Mouse (Mus musculus) bone marrow, adult 2 months (tissue): ENCODE data around the gene Acer3. TPM values are rescaled to one million over a fixed set of nuclear protein-coding genes. Genes with fewer than 3 reads are reported as not detected.
"Not testable (repeated sequence)": the region's sequence is repeated elsewhere in the genome, so short reads cannot be mapped to it uniquely, and the experiment has no call there.

Experiments used
- H3K27ac ChIP-seq: fragments of 200-500 bp; 2 replicates; pipeline ENCODE4 v1.5.1; 2012; ENCODE audit warnings: low read depth, mild to moderate bottlenecking, control low read depth, inconsistent platforms, low read length; ENCODE audit not compliant: control insufficient read depth, poor library complexity, insufficient read depth
- H3K4me1 ChIP-seq: fragments of 200-500 bp; 2 replicates; pipeline ENCODE4 v1.6.1; 2011; ENCODE audit warnings: low read length; ENCODE audit not compliant: control insufficient read depth, insufficient read depth
- H3K4me3 ChIP-seq: fragments of 200-500 bp; replicated peaks from 2 replicates; pipeline ENCODE3; 2011; ENCODE audit warnings: mild to moderate bottlenecking, low read depth, low read length, control low read depth; ENCODE audit not compliant: control insufficient read depth
- CTCF ChIP-seq: fragments of 200-500 bp; IDR thresholded peaks from 2 replicates; pipeline ENCODE4 v1.5.1; 2011; ENCODE audit warnings: low read length, control low read depth; ENCODE audit not compliant: control insufficient read depth, insufficient read depth
- POLR2A ChIP-seq: fragments of 200-500 bp; IDR thresholded peaks from 2 replicates; pipeline ENCODE4 v1.6.1; 2011; ENCODE audit warnings: low read depth, mild to moderate bottlenecking, control low read depth, low read length, borderline replicate concordance; ENCODE audit not compliant: control insufficient read depth
- WGBS: fragments of 180-500 bp; shearing (Covaris S2); methylation state at CpG from one replicate; pipeline ENCODE4 v1.1.7; 2018; 5-methylcytosine and 5-hydroxymethylcytosine counted together
- polyA plus RNA-seq: library from polyadenylated mRNA; stranded (reverse); fragments of >200 nt; gene quantifications from 2 replicates; pipeline ENCODE4 v1.2.4, GENCODE M21; 2011; ENCODE audit warnings: low replicate concordance; ENCODE audit not compliant: missing spikeins, insufficient read depth, insufficient read length

The Acer3 gene
- polyA plus RNA-seq, 1 experiment = 12.9 TPM

DNA sequence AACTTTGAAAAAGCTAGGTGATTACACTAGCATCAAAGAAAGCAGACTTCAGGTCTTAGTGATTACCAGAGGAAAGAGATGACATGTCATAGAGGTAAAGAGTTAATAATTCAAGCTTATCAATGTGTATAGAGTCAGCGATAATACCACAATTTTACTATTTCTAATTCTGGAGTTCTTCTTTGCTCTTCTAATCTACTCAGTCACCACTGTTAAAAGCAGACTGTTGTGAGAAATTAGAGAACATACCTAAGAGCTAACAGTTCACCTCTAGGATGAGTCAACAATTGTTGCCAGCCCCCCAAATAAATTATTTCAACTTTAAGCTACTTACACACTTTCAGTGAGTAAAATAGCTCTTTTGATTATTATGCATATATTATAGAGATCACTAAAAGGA is 28.1 kb downstream of the Acer3 start:
- 74% methylated on average over 1 of the region's 1 CpGs for WGBS
- TF ChIP-seq POLR2A (no peak), CTCF (no peak)
- H3K4me1 ChIP-seq = no peaks in the 10 kb centered on the region
- H3K4me3 ChIP-seq = no peak overlapping the region
- H3K27ac ChIP-seq = no peak overlapping the region

DNA sequence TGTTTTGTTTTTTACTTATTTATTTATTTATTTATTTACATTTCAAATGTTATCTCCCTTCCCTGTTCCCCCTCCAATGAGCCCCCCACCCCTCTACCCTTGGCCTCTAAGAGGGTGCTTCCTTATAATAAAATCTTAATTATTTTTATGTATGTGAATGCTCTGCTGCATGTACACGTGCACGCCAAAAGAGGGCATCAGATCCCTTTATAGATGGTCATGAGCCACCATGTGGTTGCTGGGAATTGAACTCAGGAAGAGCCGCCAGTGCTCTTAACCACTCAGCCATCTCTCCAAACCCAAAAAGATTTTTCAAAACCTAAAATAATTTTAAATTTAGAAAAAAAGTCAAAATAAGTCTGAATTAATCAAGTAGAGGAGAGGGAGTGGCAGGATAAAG is 31.4 kb downstream of the Acer3 start:
- TF ChIP-seq CTCF (peak; percentile 32; the same call in 1 of the 2 replicates), POLR2A (no peak)
- WGBS = 29% methylated on average over 3 of the region's 3 CpGs
- Histone ChIP-seq H3K27ac (no peak overlapping the region), H3K4me3 (no peak overlapping the region), H3K4me1 (no peaks in the 10 kb centered on the region)

DNA sequence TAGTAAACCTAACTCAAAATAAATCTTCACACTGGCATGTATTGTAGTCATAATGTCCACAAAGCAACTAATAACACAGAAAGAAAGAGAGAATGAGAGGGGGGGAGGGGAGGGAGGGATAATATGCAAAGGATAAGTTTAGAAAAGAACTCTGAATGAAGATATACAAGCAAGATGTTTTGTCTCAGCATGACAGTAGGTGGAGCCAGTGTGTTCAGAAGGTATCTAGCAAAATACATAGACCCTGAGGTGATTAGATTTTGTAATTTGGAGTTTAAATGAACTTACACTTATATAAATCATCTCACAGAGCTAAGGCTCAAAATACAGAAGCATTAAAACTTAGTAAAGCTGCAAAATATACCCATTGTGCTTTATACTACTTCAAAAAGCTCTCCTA is 44.7 kb downstream of the Acer3 start:
- Histone ChIP-seq H3K4me1 (no peaks in the 10 kb centered on the region), H3K4me3 (no peak overlapping the region), H3K27ac (no peak overlapping the region)
- no peak for TF ChIP-seq POLR2A
- TF ChIP-seq CTCF = no peak

DNA sequence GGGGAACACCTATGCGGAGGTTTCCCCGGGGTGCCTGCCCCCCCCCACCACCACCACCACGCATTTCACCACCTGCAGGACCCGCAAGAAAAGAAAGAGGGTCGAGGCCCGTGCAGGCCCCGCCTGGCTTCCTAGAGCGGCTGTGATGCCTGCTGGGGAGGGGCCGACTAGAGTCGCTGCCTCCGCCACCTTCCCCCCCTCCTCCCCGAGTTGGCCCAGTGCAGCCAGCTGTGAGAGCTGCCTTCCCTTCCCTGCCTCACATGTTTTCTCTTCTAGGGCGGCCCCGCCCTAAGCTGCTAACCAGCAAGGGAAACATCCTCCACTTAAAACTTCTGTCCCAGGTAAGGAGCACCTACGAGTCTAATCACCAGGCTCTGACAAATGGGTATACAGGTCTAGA is 52.8 kb downstream of the Acer3 start:
- WGBS = 86% methylated on average over 15 of the region's 15 CpGs

DNA sequence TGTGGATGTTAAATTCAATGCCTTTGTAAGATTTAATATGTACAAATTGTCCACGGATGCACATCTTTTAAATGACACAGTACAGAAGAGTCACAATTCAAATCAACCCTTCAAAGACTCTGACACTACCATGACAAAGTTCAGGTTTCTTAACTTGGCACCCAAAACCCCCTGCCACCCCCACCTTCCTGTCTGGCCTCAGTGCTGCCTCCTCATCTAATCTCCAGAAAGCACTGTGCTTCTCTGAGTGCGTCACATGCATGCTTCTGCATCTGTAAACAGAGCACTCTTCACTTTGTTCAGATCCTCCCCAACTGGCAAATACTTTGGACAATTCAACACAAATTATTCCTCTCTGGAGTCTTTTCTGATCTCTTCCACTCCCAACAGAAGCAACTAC is 68.5 kb downstream of the Acer3 start:
- TF ChIP-seq POLR2A (no peak), CTCF (no peak)
- H3K4me1 ChIP-seq = no peaks in the 10 kb centered on the region
- 95% methylated on average over 2 of the region's 2 CpGs for WGBS
- no peak overlapping the region for H3K27ac ChIP-seq
- no peak overlapping the region for H3K4me3 ChIP-seq

More for the DNA sequence above, 52.8 kb downstream of the Acer3 start:
- not testable (repeated sequence) for H3K4me3 ChIP-seq, H3K27ac ChIP-seq, H3K4me1 ChIP-seq

DNA sequence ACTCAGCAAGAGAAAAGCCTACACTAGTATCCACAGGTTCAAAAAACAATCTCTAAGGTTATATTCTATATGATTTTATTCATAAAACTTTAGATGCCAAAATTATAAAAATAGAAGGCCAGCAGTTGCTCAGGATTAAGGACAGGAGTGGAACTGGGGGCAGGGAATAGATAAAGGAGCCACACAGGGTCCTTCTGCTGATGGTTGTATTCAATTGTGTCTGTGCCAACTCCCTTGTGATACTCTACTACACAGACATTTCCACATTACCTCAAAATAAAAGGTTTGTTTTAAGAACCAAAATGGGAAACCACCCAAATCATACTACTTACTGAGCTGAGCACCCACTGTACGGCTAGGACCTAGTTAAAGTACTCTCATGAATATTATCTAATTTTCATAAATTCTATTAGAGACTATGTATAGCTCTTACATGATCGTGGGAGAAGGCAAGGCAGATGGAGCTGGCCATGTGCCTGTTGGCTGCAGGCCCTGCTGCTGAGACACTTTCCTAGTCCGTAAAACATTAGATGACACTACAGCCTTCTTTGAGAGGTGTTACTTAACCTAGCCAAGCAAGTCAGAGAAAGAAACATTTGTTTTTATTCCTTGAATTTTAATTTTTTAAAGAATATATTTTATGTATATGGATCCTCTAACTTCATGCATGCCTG is 84.2 kb downstream of the Acer3 start:
- Histone ChIP-seq H3K4me3 (no peak overlapping the region), H3K4me1 (no peaks in the 10 kb centered on the region), H3K27ac (no peak overlapping the region)
- TF ChIP-seq POLR2A = no peak
- WGBS = 88% methylated on average over 3 of the region's 3 CpGs

DNA sequence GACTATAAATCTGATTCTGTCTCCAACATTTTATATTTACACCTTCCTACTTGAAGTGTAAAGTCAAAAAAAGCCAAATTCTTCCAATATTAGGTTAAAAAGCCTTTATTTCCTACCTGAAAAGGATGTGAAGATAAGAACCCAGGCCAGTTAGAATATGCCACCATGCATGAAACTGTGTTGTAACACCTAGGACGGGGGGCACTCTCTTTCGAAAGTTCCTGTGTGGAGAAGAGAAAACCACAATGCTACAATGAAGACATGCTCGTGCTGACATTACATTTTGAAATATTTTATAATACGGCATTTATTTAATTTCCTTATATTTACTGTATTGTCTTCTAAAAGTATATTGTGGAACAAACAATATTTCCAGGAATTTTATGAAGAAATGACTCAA is 97.2 kb downstream of the Acer3 start:
- Histone ChIP-seq H3K27ac (no peak overlapping the region), H3K4me1 (no peaks in the 10 kb centered on the region; the same call in 1 of the 2 replicates), H3K4me3 (no peak overlapping the region)
- WGBS = 38% methylated on average over 4 of the region's 4 CpGs
- no peak for TF ChIP-seq POLR2A
- TF ChIP-seq CTCF = no peak

DNA sequence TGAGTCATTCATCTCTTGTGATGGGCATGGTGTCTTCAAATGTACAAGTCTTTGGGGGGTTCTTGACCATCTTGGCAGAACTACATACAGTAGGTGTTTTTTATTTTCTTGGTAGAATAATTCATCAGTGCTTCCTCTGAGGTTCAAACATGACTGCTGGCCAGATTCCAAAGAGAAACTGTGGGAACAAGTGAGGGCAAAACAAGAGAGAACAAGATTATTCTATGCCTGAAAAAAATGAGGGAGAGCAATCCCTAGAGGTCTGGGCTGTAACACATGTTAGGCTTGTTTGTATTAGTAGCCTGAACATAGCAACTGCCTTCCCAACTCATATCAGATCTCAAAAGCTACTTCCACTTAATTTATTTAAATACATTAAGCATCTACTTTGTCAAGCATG is 104.3 kb downstream of the Acer3 start:
- Histone ChIP-seq H3K27ac (no peak overlapping the region), H3K4me3 (no peak overlapping the region), H3K4me1 (no peaks in the 10 kb centered on the region; the same call in 1 of the 2 replicates)
- TF ChIP-seq CTCF = no peak
- no peak for TF ChIP-seq POLR2A

DNA sequence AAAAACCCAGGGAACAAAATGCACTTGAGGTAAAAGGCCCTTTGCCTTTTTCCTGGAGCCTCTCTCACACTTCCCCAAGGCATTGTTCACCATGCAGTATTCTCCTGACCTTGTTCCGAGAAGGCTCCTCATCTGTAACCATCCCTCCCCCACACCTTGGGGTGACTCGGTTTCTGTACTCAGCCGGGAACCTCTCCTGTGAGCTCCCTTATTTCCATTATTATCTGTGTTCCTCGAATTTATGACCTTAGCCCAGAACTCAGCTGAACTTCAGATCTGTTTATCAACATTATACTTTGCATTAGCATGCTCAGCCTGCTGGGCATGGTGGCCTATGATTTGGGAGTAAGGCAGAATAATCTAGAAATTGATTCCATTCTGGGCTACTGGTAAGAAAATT is 118.1 kb downstream of the Acer3 start:
- H3K27ac ChIP-seq = no peak overlapping the region
- no peaks in the 10 kb centered on the region for H3K4me1 ChIP-seq
- H3K4me3 ChIP-seq = no peak overlapping the region
- 82% methylated on average over 4 of the region's 4 CpGs for WGBS
- no peak for TF ChIP-seq POLR2A
- TF ChIP-seq CTCF = no peak
